Mouse (Mus musculus) frontal cortex, postnatal 25 days (tissue): ENCODE measurements around the gene Slc40a1.

Source experiments
- DNase-seq, 2 experiments: peaks; one replicate each; pipeline ENCODE4 v3.0.0; 2022; ENCODE audit warnings: low spot score in 2 of 2

The Slc40a1 gene

GRCm38 (mm10) chr1:45883378-45883777 lies 42.9 kb downstream of the Slc40a1 start:
- no peak for DNase-seq

- no peak for DNase-seq
Observed at GRCm38 (mm10) chr1:45882076-45882475, 44.2 kb downstream of the Slc40a1 start.

GRCm38 (mm10) chr1:45881228-45881832 lies 45.0 kb downstream of the Slc40a1 start:
- DNase-seq = no peak

DNA sequence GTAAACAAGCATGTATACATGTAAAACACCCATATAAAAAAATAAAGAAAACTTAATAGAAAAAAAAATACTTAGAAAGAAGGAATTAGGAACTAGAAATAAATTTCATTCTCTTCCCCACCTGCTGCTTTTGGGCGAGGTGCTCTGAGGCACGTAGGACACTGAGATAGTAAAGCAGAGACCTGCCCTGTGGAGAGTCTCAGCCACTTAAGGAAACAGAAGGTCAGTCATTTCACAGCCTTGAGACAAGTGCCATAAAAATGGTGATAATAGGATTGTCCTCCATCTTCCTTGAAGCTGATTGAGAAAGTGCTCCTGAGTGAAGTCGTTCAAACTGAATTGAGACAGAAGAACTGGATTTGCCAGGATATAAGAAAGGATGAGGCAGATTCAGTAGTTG lies 48.9 kb downstream of the Slc40a1 start:
- DNase-seq = no peak

DNA sequence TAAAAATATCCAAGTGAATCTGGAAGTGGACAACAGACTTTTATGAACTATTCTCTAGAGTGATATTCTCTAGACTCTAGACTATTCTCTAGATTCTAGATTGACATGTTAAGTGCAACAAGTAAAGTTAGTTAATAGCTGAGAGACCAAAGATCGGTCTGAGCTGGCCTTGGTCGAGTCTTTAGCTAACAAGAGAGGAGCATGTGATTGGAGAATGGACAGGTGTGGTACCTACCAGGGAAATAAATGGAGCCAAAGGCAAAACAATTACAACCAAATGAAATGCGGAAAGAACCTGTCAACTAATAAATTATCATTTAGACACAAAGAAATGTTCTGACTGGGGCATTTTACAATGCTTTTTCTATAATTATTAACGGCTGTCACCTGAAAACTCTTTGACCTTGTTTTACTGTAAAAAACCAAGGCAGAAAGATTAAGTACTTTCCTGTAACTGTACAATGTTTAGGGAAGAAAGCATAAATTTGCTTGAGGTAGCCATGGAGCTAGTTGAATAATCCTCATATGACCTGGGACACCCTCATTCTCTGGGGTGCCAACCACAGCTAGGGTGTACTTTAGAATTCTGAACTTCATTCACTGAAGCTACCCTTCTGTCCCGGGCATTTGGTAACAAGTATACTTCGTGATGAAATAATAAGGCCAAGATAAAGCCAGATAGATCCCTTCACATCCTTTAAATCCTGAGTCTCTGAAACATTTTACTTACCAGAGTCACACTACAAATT lies 49.7 kb downstream of the Slc40a1 start:
- no peak for DNase-seq

DNA sequence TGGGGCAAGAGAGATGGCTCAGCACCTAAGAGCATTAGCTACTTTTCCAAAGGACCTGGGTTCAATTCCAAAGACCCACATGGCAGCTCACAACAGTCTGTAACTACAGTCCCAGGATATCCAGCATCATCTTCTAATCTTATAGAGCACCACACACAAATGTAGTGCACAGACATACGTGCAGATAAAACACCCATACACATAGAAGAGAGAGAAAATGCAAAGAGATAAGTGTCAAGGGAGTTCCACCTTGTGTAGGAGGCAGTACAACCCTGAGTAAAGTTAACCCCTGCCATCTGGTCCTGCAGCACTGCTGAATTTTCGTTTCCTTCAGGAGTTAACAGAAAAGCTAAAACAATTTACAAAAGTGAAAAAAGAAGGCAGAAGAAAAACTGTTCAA lies 50.7 kb downstream of the Slc40a1 start:
- no peak for DNase-seq

DNA sequence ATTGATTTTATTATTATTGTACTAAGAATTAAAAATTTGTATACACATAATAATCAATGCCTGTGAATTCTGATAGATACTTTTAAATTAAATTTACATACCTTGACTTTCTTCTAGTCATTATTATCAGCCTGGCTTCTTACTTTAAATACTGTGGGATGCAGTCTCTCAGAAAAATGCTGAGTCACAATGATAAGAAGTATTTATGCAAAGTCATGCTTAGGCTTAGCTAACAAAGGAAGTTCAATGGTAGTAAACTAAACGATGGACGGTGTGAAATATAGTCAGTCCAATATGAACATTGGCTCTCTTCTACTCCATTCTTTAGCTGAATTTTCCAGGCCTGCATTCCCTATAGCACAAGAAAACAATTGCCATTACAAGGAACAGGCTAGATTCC lies 53.1 kb downstream of the Slc40a1 start:
- DNase-seq = no peak

DNA sequence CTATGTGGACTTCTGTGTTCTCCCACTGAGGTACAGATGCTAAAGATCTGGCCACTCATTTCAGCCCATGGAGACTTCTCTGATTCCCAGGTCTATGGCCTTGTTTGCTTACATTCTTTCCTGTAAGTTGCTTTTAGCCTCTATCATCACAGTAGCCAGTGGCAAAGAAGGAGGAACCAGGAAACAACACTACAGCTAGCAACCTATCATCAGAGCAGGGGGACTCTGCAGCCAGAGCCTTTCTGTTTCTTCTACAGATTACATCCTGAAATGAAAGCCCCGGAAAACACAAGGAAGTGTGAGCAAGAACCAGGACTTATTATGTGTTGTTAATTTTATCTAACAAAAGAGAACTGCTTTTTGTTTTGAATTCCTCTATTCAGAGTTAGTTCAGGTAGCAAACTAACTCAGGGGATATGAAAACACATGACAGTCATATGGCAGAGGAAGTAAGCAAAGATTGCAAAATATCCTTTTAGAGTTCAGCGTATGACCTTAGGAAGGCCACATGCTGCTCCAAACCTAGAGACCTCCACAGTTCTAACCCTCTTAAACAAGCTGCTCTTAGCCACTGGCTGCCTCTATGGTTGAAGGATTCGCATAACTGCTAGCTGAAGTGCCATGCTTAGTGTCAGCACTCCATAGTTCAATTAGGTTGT lies 57.7 kb downstream of the Slc40a1 start:
- DNase-seq = no peak

DNA sequence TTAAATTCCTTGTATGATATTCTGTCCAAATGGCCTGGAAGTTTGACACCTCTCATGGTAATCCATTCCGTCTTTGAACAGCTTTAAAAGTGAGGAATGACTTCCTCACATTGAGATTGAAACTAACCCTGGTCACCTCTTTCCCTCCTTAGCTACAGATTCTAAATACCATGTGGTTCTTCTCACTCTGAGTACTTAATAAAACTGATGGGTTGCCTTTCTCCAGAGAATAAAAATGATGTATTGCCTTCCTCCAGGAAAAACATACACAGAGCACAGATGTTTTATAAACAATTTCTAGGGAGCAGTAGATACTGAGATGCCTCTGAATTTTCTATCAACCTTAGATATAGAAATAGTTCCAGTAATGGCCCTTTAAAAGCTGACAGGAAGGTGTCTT lies 58.3 kb downstream of the Slc40a1 start:
- DNase-seq = no peak

- DNase-seq = no peak
Observed at GRCm38 (mm10) chr1:45866288-45867018, 59.9 kb downstream of the Slc40a1 start.

DNA sequence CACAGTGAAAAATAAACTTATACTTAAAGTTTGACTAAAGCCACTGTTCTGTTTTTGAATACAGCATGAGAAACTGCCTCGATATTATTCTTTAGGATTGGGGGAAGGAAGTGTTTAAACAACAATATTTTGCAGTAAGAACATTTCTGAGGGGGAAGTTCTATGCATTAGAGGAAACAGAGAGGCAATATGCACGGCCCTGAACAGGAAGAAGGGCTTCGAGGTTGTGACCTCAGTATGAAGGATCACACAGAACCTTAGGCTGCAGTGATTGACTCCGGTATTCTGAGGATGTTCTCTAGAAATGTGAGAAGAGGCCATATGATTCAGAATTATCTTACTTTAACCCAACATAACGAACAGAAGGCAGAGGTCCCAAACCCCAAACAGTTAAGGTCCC lies 60.6 kb downstream of the Slc40a1 start:
- no peak for DNase-seq

GRCm38 (mm10) chr1:45865316-45865715 lies 61.0 kb downstream of the Slc40a1 start:
- DNase-seq = no peak

DNA sequence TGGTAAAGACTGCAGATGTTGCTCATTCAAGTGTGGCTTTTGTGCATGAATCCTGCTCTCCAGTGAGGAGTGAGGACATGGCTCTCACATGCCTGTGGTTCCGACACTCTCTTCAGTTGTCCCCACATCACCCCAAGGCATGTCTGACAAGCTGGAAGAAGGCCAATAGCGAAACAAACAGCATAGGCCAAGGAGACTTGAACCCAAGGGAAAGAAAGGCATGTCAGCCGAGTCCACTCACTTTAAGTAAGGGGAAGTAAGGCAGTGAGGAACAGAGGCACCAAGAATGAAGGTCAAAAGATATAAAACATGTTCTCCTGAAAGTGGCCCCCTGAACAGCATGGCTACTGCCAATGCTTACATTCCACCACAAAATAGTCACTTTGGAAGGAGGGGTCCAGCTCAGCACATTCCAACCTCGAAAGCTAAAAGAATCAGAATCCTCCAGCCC lies 61.7 kb downstream of the Slc40a1 start:
- DNase-seq = no peak

GRCm38 (mm10) chr1:45863641-45864040 lies 62.7 kb downstream of the Slc40a1 start:
- DNase-seq = no peak

GRCm38 (mm10) chr1:45861162-45861561 lies 65.2 kb downstream of the Slc40a1 start:
- no peak for DNase-seq

GRCm38 (mm10) chr1:45860349-45860748 lies 66.0 kb downstream of the Slc40a1 start:
- no peak for DNase-seq
